Mouse (Mus musculus) ES-E14 (cell line): ENCODE results near the gene Rbpj.

Source experiments
- CHD2 ChIP-seq: IDR thresholded peaks from 2 replicates; pipeline ENCODE4 v1.6.1; 2014; ENCODE audit warnings: mild to moderate bottlenecking, low read depth, low read length, inconsistent platforms
- HCFC1 ChIP-seq: IDR thresholded peaks from 2 replicates; pipeline ENCODE4 v1.6.1; 2012; ENCODE audit warnings: low read length, inconsistent platforms, borderline replicate concordance; ENCODE audit not compliant: insufficient read depth
- MAFK ChIP-seq: IDR thresholded peaks from 2 replicates; pipeline ENCODE4 v1.6.1; 2014; ENCODE audit warnings: mild to moderate bottlenecking, low read depth, low read length, inconsistent platforms; ENCODE audit not compliant: insufficient read depth
- ZC3H11A ChIP-seq: IDR thresholded peaks from 2 replicates; pipeline ENCODE4 v1.6.1; 2012; ENCODE audit warnings: low read depth, mild to moderate bottlenecking, inconsistent platforms, low read length, borderline replicate concordance
- ZNF384 ChIP-seq: IDR thresholded peaks from 2 replicates; pipeline ENCODE4 v1.6.1; 2012; ENCODE audit warnings: low read depth, low read length, inconsistent platforms

DNA sequence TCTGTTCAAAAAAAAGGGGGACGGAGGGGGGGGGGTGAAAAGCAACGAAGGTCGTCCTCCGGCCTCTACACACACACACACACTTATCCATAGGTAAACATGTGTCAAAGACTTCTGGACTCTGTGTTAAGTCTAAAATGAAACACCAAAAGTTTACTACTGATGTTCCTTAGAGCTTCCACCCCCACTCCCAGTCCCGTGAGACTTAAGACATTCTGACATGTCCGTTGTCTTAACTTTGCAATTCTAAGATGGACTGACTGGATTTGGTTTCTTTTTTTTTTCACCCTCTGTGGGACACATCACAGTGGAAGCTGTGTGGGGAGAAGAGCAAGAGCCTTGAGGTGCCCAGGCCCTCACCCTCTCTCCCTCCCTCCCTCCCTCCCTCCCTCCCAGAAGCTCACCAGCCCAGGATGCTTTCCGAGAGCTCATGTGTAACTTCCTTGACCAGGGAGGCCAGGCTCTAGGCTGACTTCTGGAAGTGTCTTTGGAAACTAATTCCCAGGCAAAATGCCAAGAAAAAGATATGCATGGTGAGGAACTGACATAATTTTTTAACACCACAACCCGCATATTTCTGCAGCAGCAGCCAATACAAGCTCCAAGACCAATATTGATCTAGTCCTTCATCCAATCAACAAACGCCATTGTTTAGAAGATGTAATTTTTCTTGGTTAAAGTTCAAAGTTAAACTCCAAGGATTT is 31.0 kb downstream of the Rbpj start:
- TF ChIP-seq MAFK, result no peak
- TF ChIP-seq HCFC1, result no peak
- TF ChIP-seq CHD2, result no peak
- TF ChIP-seq ZNF384, result no peak
- no peak for TF ChIP-seq ZC3H11A
